Mouse (Mus musculus): ENCODE data around the gene Pde3b. TPM values are rescaled to one million over a fixed set of nuclear protein-coding genes. Genes with fewer than 3 reads are reported as not detected.
A peak's percentile ranks its signal among the peaks of the same experiment; 100 is the strongest.
"Not testable (repeated sequence)": the region's sequence is repeated elsewhere in the genome, so short reads cannot be mapped to it uniquely, and the experiment has no call there.

Gene Pde3b
- polyA plus RNA-seq, 1 experiment from 2014 or later = 4.8 TPM

DNA sequence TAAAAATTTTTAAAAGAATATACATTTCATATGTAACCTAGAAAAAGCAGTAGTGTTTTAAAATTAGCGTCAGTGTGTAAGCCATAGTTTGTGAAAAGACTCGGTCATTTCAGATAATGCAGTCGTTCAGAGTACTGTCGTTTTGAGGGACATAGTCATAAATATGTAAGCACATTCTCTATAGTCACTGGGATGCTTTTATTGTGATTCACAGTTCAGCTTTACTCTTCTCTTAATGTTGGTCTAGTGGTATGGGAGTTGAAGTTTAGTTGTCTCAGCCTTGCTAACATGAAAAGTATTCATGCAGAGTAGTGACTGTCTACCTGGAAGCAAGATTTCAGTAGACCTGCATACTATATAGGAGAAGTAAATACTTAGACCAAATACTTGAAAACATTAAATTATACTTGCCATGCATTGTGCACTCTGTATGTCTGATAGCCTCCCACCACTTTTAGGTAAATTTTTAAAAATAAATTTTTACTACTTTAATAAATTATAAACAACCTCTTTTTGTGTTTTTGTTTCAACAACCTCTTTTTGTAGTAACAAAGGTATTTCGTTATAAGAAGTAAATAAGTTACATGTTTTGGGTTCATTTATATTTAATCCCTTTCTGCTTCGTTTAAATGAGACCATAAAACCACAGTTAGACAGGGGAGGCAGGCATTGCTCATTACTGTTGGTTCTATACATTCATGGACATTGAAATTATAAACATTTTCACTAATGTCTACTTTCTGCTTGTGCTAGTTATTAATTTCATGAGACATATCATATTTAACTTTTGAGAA lies 65.3 kb downstream of the Pde3b start:
- H3K4me2 ChIP-seq = no peak overlapping the region
- H3K27ac ChIP-seq = no peak overlapping the region
- H3K9ac ChIP-seq = no peak overlapping the region
- ATAC-seq (ENCODE audit: insufficient number of reproducible peaks, insufficient read depth, low FRiP score, low TSS enrichment, low read depth) = no peak
- no peaks in the 10 kb centered on the region for H3K36me3 ChIP-seq
- H3K27me3 ChIP-seq = no peaks in the 10 kb centered on the region
- H3K4me1 ChIP-seq = no peaks in the 10 kb centered on the region
- H3K9me3 ChIP-seq = no peaks in the 10 kb centered on the region
- H3K4me3 ChIP-seq = no peak overlapping the region
- WGBS = 65% methylated on average over 6 of the region's 6 CpGs

DNA sequence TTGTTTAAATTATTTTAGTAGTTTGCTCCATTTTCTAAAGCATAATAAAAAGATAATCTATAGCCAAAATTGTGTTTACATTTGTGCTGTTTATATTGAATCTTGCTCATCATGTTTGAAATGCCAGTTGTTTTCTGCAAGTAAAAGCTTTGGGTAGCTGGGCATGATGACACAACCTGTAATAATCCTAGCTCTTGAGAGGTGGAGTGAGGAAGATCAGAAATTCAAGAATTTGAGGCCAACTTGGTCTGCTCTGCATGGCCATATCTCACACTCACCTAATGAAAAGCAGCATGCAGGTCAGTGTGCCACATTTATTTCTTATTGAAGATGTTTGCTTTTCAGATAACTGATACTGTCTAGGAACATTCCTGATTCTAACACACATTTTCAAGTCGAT lies 65.9 kb downstream of the Pde3b start:
- no peak overlapping the region for H3K4me3 ChIP-seq

DNA sequence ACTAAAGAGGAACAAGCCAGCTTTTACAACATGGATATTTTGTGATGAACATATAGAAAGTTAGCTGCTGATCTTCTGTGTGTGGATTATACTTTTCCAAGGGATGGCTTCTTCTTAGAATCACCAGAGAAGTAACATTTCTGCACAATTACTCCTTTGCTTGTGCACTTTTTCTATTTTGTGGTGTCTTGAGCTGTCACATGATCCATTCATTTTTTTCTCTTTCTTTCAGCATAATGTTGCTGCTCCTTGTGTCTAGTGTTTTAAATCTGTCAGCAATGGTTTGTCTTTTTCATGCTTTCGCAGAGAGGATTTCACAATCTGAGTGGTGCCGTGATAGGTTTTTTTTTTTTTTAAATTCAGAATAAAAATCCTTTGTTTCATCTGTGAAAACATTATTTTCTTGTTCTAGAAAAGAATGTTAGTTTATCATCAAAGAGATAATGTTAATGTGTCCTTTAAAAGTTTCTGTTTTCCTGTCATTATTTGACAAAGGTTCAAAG lies 66.4 kb downstream of the Pde3b start:
- no peaks in the 10 kb centered on the region for H3K36me3 ChIP-seq
- H3K9ac ChIP-seq = no peak overlapping the region
- no peaks in the 10 kb centered on the region for H3K27me3 ChIP-seq
- no peak overlapping the region for H3K27ac ChIP-seq
- no peak overlapping the region for H3K4me3 ChIP-seq
- no peak overlapping the region for H3K4me2 ChIP-seq
- no peaks in the 10 kb centered on the region for H3K9me3 ChIP-seq
- WGBS = 73% methylated on average over 2 of the region's 2 CpGs
- ATAC-seq (ENCODE audit: insufficient number of reproducible peaks, insufficient read depth, low FRiP score, low TSS enrichment, low read depth) = no peak
- H3K4me1 ChIP-seq = no peaks in the 10 kb centered on the region

More for the DNA sequence above, 65.9 kb downstream of the Pde3b start:
- no peak overlapping the region for H3K4me2 ChIP-seq
- no peaks in the 10 kb centered on the region for H3K27me3 ChIP-seq
- H3K27ac ChIP-seq = no peak overlapping the region
- no peaks in the 10 kb centered on the region for H3K4me1 ChIP-seq
- H3K9ac ChIP-seq = no peak overlapping the region
- H3K9me3 ChIP-seq = no peaks in the 10 kb centered on the region
- WGBS = 74% methylated on average over 1 of the region's 1 CpGs
- ATAC-seq (ENCODE audit: insufficient number of reproducible peaks, insufficient read depth, low FRiP score, low TSS enrichment, low read depth) = no peak
- H3K36me3 ChIP-seq = no peaks in the 10 kb centered on the region

DNA sequence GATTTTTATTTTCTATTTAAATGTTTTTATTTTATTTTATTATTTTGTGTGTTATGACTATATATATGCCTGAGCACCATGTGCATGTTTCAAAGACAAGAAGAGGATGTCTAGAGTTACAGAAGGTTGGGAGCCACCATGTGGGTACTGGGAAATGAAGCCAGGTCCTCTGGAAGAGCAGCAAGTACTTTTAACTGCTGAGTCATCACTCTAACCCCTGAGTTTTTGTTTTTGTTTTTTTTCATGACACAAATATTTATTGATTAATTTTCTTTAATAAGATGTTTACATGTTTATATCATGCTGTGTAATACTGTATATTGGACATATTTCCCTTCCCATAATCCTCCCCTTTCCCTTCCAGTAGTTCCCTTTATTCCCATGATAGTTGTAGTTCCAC lies 77.5 kb downstream of the Pde3b start:
- Histone ChIP-seq H3K4me2 (no peak overlapping the region), H3K9ac (no peak overlapping the region), H3K4me1 (no peaks in the 10 kb centered on the region), H3K27me3 (no peaks in the 10 kb centered on the region), H3K9me3 (no peaks in the 10 kb centered on the region), H3K36me3 (no peaks in the 10 kb centered on the region), H3K27ac (no peak overlapping the region), H3K4me3 (no peak overlapping the region)
- no peak for ATAC-seq (ENCODE audit: insufficient number of reproducible peaks, insufficient read depth, low FRiP score, low TSS enrichment, low read depth)

DNA sequence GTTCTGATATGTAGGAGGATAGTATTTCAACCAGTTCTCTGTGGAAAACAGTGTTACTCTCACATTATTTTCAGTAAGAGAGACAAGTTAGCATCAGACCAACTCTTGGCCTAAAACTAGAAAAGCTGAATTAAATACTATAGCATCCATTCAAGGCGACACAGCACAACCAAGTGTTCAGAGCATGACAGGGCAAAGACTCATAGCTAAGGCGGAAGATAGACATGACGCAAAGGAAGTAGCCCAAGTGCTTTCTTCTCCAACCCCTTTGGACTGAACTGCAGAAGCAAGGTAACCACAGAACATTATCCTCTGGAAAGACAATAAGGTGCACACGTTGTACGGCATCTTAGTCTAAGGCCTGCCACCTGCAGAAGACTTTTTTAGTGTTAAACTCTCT lies 79.0 kb downstream of the Pde3b start:
- 88% methylated on average over 5 of the region's 5 CpGs for WGBS
- H3K4me1 ChIP-seq = no peaks in the 10 kb centered on the region
- no peaks in the 10 kb centered on the region for H3K36me3 ChIP-seq
- no peak for ATAC-seq (ENCODE audit: insufficient number of reproducible peaks, insufficient read depth, low FRiP score, low TSS enrichment, low read depth)
- no peaks in the 10 kb centered on the region for H3K9me3 ChIP-seq
- H3K27ac ChIP-seq = no peak overlapping the region
- H3K9ac ChIP-seq = no peak overlapping the region
- H3K27me3 ChIP-seq = no peaks in the 10 kb centered on the region
- H3K4me2 ChIP-seq = no peak overlapping the region
- no peak overlapping the region for H3K4me3 ChIP-seq

DNA sequence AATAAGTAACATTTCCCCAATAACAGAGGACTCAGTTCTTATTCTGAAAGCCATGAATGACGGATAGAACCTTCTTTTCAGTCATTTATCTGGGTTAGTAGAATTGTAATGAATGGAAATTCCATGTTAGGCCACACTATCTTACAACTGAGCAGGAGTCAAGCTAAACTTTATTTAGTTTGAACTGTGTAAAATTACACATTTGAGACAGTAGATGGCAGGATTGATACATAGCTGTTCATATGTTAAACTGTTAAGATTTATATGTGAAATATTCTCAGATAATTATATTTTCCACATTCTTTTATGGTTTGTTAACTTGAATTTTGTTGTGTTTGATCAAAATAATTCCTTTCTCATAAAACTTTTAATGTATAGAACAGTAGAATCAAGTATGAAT lies 84.2 kb downstream of the Pde3b start:
- Histone ChIP-seq H3K27ac (no peak overlapping the region), H3K27me3 (no peaks in the 10 kb centered on the region), H3K36me3 (no peaks in the 10 kb centered on the region), H3K9me3 (no peaks in the 10 kb centered on the region), H3K4me2 (no peak overlapping the region), H3K4me3 (no peak overlapping the region), H3K4me1 (no peaks in the 10 kb centered on the region), H3K9ac (no peak overlapping the region)
- no peak for ATAC-seq (ENCODE audit: insufficient number of reproducible peaks, insufficient read depth, low FRiP score, low TSS enrichment, low read depth)
- 86% methylated on average over 1 of the region's 1 CpGs for WGBS

DNA sequence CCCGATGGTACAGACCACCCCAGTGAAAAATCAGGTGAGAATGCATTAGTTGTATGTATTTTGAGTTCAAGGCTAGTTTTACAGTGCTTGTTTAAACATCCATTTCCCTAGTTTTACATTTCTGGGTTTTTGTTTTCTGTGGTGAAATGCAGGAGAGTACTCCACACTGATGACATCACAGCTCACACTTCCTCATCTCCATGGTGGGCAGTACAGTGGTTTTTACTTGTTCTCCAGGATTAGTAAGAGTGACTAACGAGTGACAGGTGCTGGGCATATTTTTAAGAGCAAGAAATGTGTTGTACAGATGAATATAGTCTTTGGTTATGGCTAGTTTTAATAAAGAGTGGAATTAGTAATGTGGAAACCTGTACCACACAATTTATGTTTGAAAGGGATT lies 93.8 kb downstream of the Pde3b start:
- H3K4me2 ChIP-seq = no peak overlapping the region
- no peak for ATAC-seq (ENCODE audit: insufficient number of reproducible peaks, insufficient read depth, low FRiP score, low TSS enrichment, low read depth)
- 84% methylated on average over 2 of the region's 2 CpGs for WGBS

DNA sequence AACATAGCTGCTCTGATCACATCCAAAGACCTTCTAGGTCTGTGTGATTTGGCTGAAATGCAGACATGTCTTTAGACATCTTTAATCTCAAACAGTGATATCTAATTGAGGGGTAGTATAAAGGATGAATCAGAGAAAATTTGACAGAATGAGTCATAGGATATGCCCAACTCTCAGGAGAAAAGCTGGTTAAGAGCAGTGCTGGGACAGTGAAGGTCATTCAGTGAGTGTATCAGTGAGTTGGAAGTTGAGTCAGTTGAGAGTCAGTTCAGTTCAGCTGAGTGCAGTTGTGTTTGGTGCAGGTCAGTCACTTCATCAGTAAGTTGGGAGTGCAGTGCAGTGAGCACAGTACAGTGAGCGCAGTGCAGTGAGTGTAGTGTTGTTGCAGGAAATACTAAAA lies 105.0 kb downstream of the Pde3b start:
- H3K4me1 ChIP-seq = no peaks in the 10 kb centered on the region

More for the DNA sequence above, 93.8 kb downstream of the Pde3b start:
- Histone ChIP-seq H3K36me3 (no peaks in the 10 kb centered on the region), H3K27ac (no peak overlapping the region), H3K4me1 (no peaks in the 10 kb centered on the region), H3K9me3 (no peaks in the 10 kb centered on the region), H3K9ac (no peak overlapping the region), H3K27me3 (no peaks in the 10 kb centered on the region), H3K4me3 (no peak overlapping the region)

DNA sequence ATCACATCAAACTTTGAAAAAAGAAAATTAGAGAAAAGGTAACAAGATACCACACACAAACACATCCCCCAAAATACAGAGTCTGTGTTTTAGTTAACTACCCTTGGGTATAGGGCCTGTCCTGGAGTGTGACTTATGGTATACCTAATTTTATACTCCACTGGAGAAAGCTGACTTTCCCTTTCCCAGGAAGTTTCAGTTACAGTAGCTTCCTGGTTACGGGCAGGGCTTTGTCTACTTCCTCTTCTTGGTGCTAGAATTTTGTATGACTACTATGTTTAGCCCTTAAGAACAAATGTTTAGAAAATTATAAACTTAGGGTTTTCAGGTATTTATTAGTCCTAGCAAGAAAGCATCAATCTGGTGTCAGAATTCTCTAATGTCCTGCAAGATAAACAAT lies 111.2 kb downstream of the Pde3b start:
- no peak for ATAC-seq (ENCODE audit: insufficient number of reproducible peaks, insufficient read depth, low FRiP score, low TSS enrichment, low read depth)
- Histone ChIP-seq H3K9ac (no peak overlapping the region), H3K27ac (no peak overlapping the region), H3K4me3 (no peak overlapping the region), H3K9me3 (no peaks in the 10 kb centered on the region), H3K27me3 (no peaks in the 10 kb centered on the region), H3K4me2 (no peak overlapping the region), H3K4me1 (no peaks in the 10 kb centered on the region), H3K36me3 (no peaks in the 10 kb centered on the region)
- 78% methylated on average over 1 of the region's 1 CpGs for whole genome bisulfite sequencing

More for the DNA sequence above, 105.0 kb downstream of the Pde3b start:
- H3K4me2 ChIP-seq = no peak overlapping the region
- H3K4me3 ChIP-seq = no peak overlapping the region
- H3K27ac ChIP-seq = no peak overlapping the region
- H3K9me3 ChIP-seq = no peaks in the 10 kb centered on the region
- WGBS = 97% methylated on average over 1 of the region's 1 CpGs
- H3K36me3 ChIP-seq = no peaks in the 10 kb centered on the region
- ATAC-seq (ENCODE audit: insufficient number of reproducible peaks, insufficient read depth, low FRiP score, low TSS enrichment, low read depth) = no peak
- H3K9ac ChIP-seq = no peak overlapping the region
- no peaks in the 10 kb centered on the region for H3K27me3 ChIP-seq

DNA sequence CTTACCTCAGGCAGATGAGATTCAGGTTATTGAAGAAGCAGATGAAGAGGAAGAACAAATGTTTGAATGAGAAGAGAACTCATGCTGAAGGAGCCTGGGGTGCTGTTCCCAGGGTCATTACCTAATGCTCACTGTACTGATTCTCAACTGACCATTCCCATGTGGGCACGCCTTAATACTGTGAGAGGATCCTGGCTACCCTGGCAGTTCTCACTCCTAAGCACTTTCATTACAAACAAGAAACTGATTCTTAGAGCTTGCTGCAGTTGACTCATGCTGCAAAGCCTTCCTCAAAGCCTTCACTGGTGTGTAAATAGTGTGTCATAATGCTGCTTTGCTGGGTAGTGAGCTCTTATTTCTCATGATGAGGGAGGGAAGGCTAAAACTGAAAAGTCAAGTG lies 121.1 kb downstream of the Pde3b start:
- ATAC-seq (ENCODE audit: insufficient number of reproducible peaks, insufficient read depth, low FRiP score, low TSS enrichment, low read depth) = no peak
- Histone ChIP-seq H3K4me1 (no peaks in the 10 kb centered on the region), H3K9ac (no peak overlapping the region), H3K27ac (no peak overlapping the region), H3K4me2 (no peak overlapping the region), H3K36me3 (peaks cover 5% of the 10 kb centered on the region), H3K4me3 (no peak overlapping the region), H3K9me3 (no peaks in the 10 kb centered on the region), H3K27me3 (no peaks in the 10 kb centered on the region)
- WGBS = 91% methylated on average over 1 of the region's 1 CpGs

DNA sequence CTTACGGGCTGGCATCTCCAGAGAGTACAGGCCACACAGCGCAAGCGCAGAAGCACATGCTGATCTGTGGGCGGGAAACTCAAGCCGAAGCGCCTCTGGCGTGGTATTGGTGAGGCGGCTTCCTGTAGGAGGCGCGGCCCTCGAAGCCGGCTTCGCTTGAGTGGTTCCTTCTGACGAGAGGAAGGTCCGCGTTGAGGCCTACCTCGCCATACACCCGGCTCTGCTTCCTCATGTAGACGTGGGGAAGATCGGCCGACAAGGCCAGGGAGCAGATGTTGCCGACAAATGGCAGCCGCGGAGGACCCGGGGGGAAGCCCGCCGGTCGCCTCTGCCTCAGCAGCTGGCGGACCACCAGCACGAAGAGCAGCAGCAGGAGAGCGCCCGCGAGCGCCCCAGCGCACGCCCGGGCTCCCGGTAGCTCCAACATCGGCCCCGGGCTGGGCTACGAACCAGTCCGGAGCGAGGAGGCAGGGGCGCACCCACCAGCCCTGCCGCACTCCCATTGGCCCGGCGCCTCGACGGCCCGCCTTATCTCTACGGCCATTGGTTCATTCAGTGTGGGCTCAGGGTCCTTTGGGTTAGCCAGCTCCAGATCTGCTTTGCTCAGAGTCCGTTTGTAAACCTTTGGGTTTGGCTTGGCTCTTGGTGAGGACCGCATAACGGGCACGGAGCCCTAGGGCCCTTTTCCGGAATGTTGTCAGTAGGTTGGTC lies 147.6 kb downstream of the Pde3b start, which contains the start of gene Cyp2r1:
TSS of gene Cyp2r1 (minus strand) at position 442 of the 711 bp plus-strand sequence.
- Histone ChIP-seq H3K4me1 (no peaks in the 10 kb centered on the region), H3K9me3 (no peaks in the 10 kb centered on the region), H3K9ac (peak within 1 kb of the TSS; percentile 82), H3K4me3 (peak within 1 kb of the TSS; percentile 60), H3K27me3 (no peaks in the 10 kb centered on the region), H3K36me3 (no peaks in the 10 kb centered on the region), H3K4me2 (peak within 1 kb of the TSS; percentile 74), H3K27ac (peak within 1 kb of the TSS; percentile 93)
- 1% methylated on average over 56 of the region's 56 CpGs for WGBS
- ATAC-seq (ENCODE audit: insufficient number of reproducible peaks, insufficient read depth, low FRiP score, low TSS enrichment, low read depth) = peak; percentile 100

DNA sequence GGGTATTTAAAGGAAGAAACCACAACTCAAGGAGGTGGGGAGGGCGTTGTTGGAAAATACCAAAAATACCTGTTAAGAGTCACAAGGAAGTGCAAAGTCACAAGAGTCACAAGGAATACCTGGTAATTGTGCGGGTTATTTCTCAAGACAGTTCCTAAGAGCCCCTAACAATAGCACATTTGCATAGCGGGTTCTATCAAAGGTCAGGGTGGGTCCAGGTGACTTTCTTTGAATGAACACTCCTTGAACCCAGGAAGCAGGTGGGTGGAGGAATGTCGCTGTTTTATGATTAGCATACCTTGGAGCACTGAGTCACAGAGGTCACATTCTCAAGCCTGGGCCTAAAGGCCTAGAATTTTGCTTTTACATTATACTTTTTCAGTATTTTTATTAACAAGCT lies 158.8 kb downstream of the Pde3b start:
- H3K9ac ChIP-seq; H3K36me3 ChIP-seq; H3K27me3 ChIP-seq; H3K4me3 ChIP-seq; ATAC-seq (ENCODE audit: insufficient number of reproducible peaks, insufficient read depth, low FRiP score, low TSS enrichment, low read depth); H3K4me1 ChIP-seq; H3K27ac ChIP-seq; H3K4me2 ChIP-seq; H3K9me3 ChIP-seq: not testable (repeated sequence)
- WGBS = 93% methylated on average over 4 of the region's 4 CpGs
